Mouse (Mus musculus) spleen, adult 2 months (tissue): ENCODE data around the gene Dmd. TPM values are rescaled to one million over a fixed set of nuclear protein-coding genes. Genes with fewer than 3 reads are reported as not detected.

ENCODE experiments used
- DNase-seq, 2 experiments: peaks; one replicate each; pipeline versions ENCODE4 v3.0.0 to v3.0.0-alpha.2; 2012 to 2021; ENCODE audit warnings: low spot score in 2 of 2, low read depth in 1 of 2
- H3K27ac ChIP-seq: fragments of 200-500 bp; 2 replicates; pipeline ENCODE4 v1.5.1; 2012; ENCODE audit warnings: low read length, inconsistent platforms; ENCODE audit not compliant: insufficient read depth
- H3K27me3 ChIP-seq: fragments of 200-500 bp; 2 replicates; pipeline ENCODE4 v1.6.1; 2012; ENCODE audit warnings: mild to moderate bottlenecking, moderate library complexity, low read length, inconsistent platforms; ENCODE audit not compliant: control insufficient read depth, insufficient read depth
- H3K36me3 ChIP-seq: fragments of 200-500 bp; 2 replicates; pipeline ENCODE4 v1.6.1; 2012; ENCODE audit warnings: mild to moderate bottlenecking, low read length, inconsistent platforms; ENCODE audit not compliant: control insufficient read depth, insufficient read depth
- H3K4me1 ChIP-seq: fragments of 200-500 bp; 2 replicates; pipeline ENCODE4 v1.6.1; 2011; ENCODE audit warnings: inconsistent platforms; ENCODE audit not compliant: control insufficient read depth, insufficient read depth, insufficient read length
- H3K4me3 ChIP-seq: fragments of 200-500 bp; 2 replicates; pipeline ENCODE4 v1.5.1; 2011; ENCODE audit warnings: mild to moderate bottlenecking, inconsistent platforms; ENCODE audit not compliant: insufficient read depth, insufficient read length; ENCODE audit errors: extremely low read depth
- CTCF ChIP-seq: fragments of 200-500 bp; IDR thresholded peaks from 2 replicates; pipeline ENCODE4 v1.5.1; 2011; ENCODE audit warnings: mild to moderate bottlenecking, inconsistent platforms; ENCODE audit not compliant: insufficient read depth, insufficient read length, insufficient replicate concordance; ENCODE audit errors: extremely low read depth
- POLR2A ChIP-seq: fragments of 200-500 bp; IDR thresholded peaks from 2 replicates; pipeline ENCODE4 v1.6.1; 2011; ENCODE audit warnings: low read depth, low read length, inconsistent platforms
- WGBS: fragments of 180-500 bp; shearing (Covaris S2); methylation state at CpG from one replicate; pipeline ENCODE4 v1.1.7; 2018; 5-methylcytosine and 5-hydroxymethylcytosine counted together
- polyA plus RNA-seq: library from polyadenylated mRNA; depleted of rRNA; stranded (reverse); fragments of >200 nt; gene quantifications from 2 replicates; pipeline ENCODE4 v1.2.3, GENCODE M21; 2012

Gene Dmd
- polyA plus RNA-seq, 1 experiment, result 2.3 TPM

- WGBS, result 83% methylated on average over 3 of the region's 3 CpGs
- no peak for DNase-seq
- Histone ChIP-seq H3K27ac (no peak overlapping the region), H3K4me1 (no peaks in the 10 kb centered on the region), H3K4me3 (no peak overlapping the region), H3K27me3 (no peaks in the 10 kb centered on the region), H3K36me3 (no peaks in the 10 kb centered on the region)
- TF ChIP-seq CTCF (no peak), POLR2A (no peak)
Observed at GRCm38 (mm10) chrX:84514650-84515366, 1566.1 kb downstream of the Dmd start.

- Histone ChIP-seq H3K4me3 (no peak overlapping the region), H3K4me1 (no peaks in the 10 kb centered on the region), H3K27ac (no peak overlapping the region), H3K36me3 (no peaks in the 10 kb centered on the region), H3K27me3 (no peaks in the 10 kb centered on the region)
- TF ChIP-seq POLR2A (no peak), CTCF (no peak)
- 79% methylated on average over 1 of the region's 1 CpGs for WGBS
- DNase-seq, result no peak
Observed at GRCm38 (mm10) chrX:84551995-84552394, 1603.3 kb downstream of the Dmd start.

- 7% methylated on average over 1 of the region's 1 CpGs for WGBS
- DNase-seq, result no peak
- H3K36me3 ChIP-seq, result no peaks in the 10 kb centered on the region
- no peaks in the 10 kb centered on the region for H3K4me1 ChIP-seq
- no peaks in the 10 kb centered on the region for H3K27me3 ChIP-seq
- no peak overlapping the region for H3K27ac ChIP-seq
- TF ChIP-seq CTCF, result no peak
- TF ChIP-seq POLR2A, result no peak
- no peak overlapping the region for H3K4me3 ChIP-seq
Observed at GRCm38 (mm10) chrX:84553441-84553840, 1604.8 kb downstream of the Dmd start.

GRCm38 (mm10) chrX:84598476-84598875 lies 1649.8 kb downstream of the Dmd start:
- H3K27ac ChIP-seq, result no peak overlapping the region
- no peak for DNase-seq
- no peaks in the 10 kb centered on the region for H3K4me1 ChIP-seq
- no peaks in the 10 kb centered on the region for H3K27me3 ChIP-seq
- no peak overlapping the region for H3K4me3 ChIP-seq
- TF ChIP-seq POLR2A (no peak), CTCF (no peak)
- no peaks in the 10 kb centered on the region for H3K36me3 ChIP-seq

- no peak for TF ChIP-seq CTCF
- Histone ChIP-seq H3K27me3 (no peaks in the 10 kb centered on the region), H3K4me1 (no peaks in the 10 kb centered on the region), H3K36me3 (no peaks in the 10 kb centered on the region), H3K27ac (no peak overlapping the region), H3K4me3 (no peak overlapping the region)
- no peak for DNase-seq
Observed at GRCm38 (mm10) chrX:84640446-84640845, 1691.8 kb downstream of the Dmd start.

GRCm38 (mm10) chrX:84747683-84748082 lies 1799.0 kb downstream of the Dmd start:
- 57% methylated on average over 4 of the region's 4 CpGs for WGBS
- no peaks in the 10 kb centered on the region for H3K4me1 ChIP-seq
- no peak for DNase-seq
- no peaks in the 10 kb centered on the region for H3K27me3 ChIP-seq
- H3K27ac ChIP-seq, result no peak overlapping the region
- no peak overlapping the region for H3K4me3 ChIP-seq
- TF ChIP-seq POLR2A (no peak), CTCF (no peak)
- no peaks in the 10 kb centered on the region for H3K36me3 ChIP-seq

GRCm38 (mm10) chrX:84860012-84860647 lies 1911.5 kb downstream of the Dmd start:
- TF ChIP-seq POLR2A (no peak), CTCF (no peak)
- H3K27ac ChIP-seq, result no peak overlapping the region
- H3K4me3 ChIP-seq, result no peak overlapping the region
- H3K36me3 ChIP-seq, result no peaks in the 10 kb centered on the region
- no peaks in the 10 kb centered on the region for H3K4me1 ChIP-seq
- no peak for DNase-seq
- 69% methylated on average over 3 of the region's 3 CpGs for WGBS
- H3K27me3 ChIP-seq, result no peaks in the 10 kb centered on the region
